Mouse (Mus musculus): Measurements from ENCODE around the gene Gpr137.
"Not testable (repeated sequence)": the region's sequence is repeated elsewhere in the genome, so short reads cannot be mapped to it uniquely, and the experiment has no call there.

The Gpr137 gene

GRCm38 (mm10) chr19:6906199-6906598, 36.1 kb downstream of the Gpr137 start:
- no peak for DNase-seq (ENCODE audit: low spot score in 2 of 2)

GRCm38 (mm10) chr19:6905498-6906159, 36.7 kb downstream of the Gpr137 start:
- no peak for DNase-seq (ENCODE audit: low spot score in 2 of 2)

DNA sequence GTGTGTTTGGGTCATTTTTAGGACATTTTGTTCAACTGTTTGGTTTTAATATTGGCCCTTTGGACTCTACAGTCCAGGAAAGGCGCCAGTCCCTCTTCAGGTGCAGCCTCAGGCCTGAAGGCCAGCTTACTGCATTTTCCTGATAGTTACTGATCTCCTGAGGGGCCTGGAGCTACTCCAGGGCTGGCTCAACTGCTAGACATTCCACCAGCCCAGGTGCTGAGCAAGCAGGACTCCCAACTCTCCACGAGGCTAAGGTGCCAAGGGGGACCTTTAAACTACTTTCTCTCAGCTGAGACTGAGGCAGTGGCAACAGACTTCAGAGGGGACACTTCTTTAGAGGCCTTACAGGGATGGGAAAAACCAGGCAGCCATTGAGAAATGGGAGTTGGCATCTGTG, 37.4 kb downstream of the Gpr137 start:
- no peak for DNase-seq (ENCODE audit: low spot score in 2 of 2)

- DNase-seq (ENCODE audit: low spot score in 2 of 2): no peak
Measured at GRCm38 (mm10) chr19:6903031-6903430, 39.2 kb downstream of the Gpr137 start.

- DNase-seq (ENCODE audit: low spot score in 2 of 2): no peak
Measured at GRCm38 (mm10) chr19:6899641-6900040, 42.6 kb downstream of the Gpr137 start.

- not testable (repeated sequence) for DNase-seq (ENCODE audit: low spot score in 2 of 2)
Measured at GRCm38 (mm10) chr19:6895608-6896305, 46.5 kb downstream of the Gpr137 start.

GRCm38 (mm10) chr19:6893731-6894451, 48.4 kb downstream of the Gpr137 start:
- DNase-seq (ENCODE audit: low spot score in 2 of 2): no peak

DNA sequence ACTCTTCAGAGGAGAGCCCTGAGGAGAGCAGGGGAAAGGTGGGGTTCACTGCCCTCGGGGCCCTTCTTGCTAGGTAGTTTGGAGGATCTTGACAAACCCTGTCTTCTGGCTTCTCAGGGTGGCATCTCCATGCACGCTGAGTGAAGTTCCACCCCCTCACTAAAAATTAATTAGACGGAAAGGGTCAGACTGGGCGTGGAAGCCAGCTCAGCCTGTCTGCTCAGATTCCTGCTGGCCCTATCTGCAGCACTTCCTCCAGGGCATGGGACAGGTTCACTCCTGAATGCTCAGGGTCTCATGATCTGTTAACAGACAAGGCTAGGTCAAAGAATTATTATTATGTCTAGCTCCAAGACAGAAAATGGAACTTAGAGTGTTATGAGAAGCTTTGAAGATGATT, 49.8 kb downstream of the Gpr137 start:
- DNase-seq (ENCODE audit: low spot score in 2 of 2): no peak

Data from right cerebral cortex, adult 2 months (tissue).